Mouse (Mus musculus) heart, adult 2 months (tissue): Measurements from ENCODE around the gene AC161166.1. TPM values are rescaled to one million over a fixed set of nuclear protein-coding genes. Genes with fewer than 3 reads are reported as not detected.

ENCODE experiments used
- DNase-seq, 2 experiments: peaks; one replicate each; pipeline ENCODE4 v3.0.0; 2021
- H3K27ac ChIP-seq: fragments of 200-600 bp; 2 replicates; pipeline ENCODE4 v1.8.1; 2022
- H3K27me3 ChIP-seq: fragments of 200-500 bp; 2 replicates; pipeline ENCODE4 v1.6.1; 2012; ENCODE audit warnings: mild to moderate bottlenecking, low read length, inconsistent platforms, mixed read lengths; ENCODE audit not compliant: control insufficient read depth, insufficient read depth
- H3K36me3 ChIP-seq: fragments of 200-500 bp; 2 replicates; pipeline ENCODE4 v1.6.1; 2012; ENCODE audit warnings: low read length, inconsistent platforms; ENCODE audit not compliant: control insufficient read depth, insufficient read depth
- H3K4me1 ChIP-seq: fragments of 200-500 bp; 2 replicates; pipeline ENCODE4 v1.6.1; 2011; ENCODE audit warnings: low read length; ENCODE audit not compliant: control insufficient read depth, insufficient read depth
- H3K4me3 ChIP-seq: fragments of 200-600 bp; 2 replicates; pipeline ENCODE4 v1.8.1; 2022
- H3K79me2 ChIP-seq: fragments of 200-500 bp; replicated peaks from 2 replicates; pipeline ENCODE4 v1.6.1; 2012; ENCODE audit warnings: mild to moderate bottlenecking, inconsistent platforms, low read length, moderate library complexity, mixed read lengths; ENCODE audit not compliant: control insufficient read depth, insufficient read depth
- H3K9ac ChIP-seq: fragments of 200-500 bp; 2 replicates; pipeline ENCODE4 v1.6.1; 2012; ENCODE audit warnings: low read depth, mild to moderate bottlenecking, control low read depth, inconsistent platforms, low read length, mixed read lengths
- CTCF ChIP-seq: fragments of 200-600 bp; IDR thresholded peaks from 2 replicates; pipeline ENCODE4 v1.8.1; 2022; ENCODE audit warnings: antibody characterized with exemption, mild to moderate bottlenecking, moderate library complexity
- EP300 ChIP-seq: fragments of 200-500 bp; IDR thresholded peaks from 2 replicates; pipeline ENCODE4 v1.6.1; 2011; ENCODE audit warnings: low read depth, low read length, control low read depth; ENCODE audit not compliant: insufficient read depth
- POLR2A ChIP-seq: fragments of 200-500 bp; IDR thresholded peaks from 2 replicates; pipeline ENCODE4 v1.6.1; 2011; ENCODE audit warnings: mild to moderate bottlenecking, low read depth, low read length, control low read depth; ENCODE audit not compliant: insufficient read depth
- WGBS: fragments of 180-500 bp; shearing (Covaris S2); methylation state at CpG from one replicate; pipeline ENCODE4 v1.1.7; 2018; 5-methylcytosine and 5-hydroxymethylcytosine counted together
- intact Hi-C: fragments of 180-260 bp; cut with DNase I; formaldehyde crosslinking; loops from one replicate; pipeline ENCODE4 v1.15.1; 2025
- polyA plus RNA-seq: library from polyadenylated mRNA; depleted of rRNA; stranded (reverse); fragments of >200 nt; gene quantifications from 2 replicates; pipeline ENCODE4 v1.2.3, GENCODE M21; 2012
- total RNA-seq, 2 experiments: library from RNA; stranded (reverse); gene quantifications; 2 replicates each; pipeline ENCODE4 v1.2.3; 2021

The AC161166.1 gene
- total and polyA plus RNA-seq, 3 experiments: 0.04 TPM; not detected in 2

DNA sequence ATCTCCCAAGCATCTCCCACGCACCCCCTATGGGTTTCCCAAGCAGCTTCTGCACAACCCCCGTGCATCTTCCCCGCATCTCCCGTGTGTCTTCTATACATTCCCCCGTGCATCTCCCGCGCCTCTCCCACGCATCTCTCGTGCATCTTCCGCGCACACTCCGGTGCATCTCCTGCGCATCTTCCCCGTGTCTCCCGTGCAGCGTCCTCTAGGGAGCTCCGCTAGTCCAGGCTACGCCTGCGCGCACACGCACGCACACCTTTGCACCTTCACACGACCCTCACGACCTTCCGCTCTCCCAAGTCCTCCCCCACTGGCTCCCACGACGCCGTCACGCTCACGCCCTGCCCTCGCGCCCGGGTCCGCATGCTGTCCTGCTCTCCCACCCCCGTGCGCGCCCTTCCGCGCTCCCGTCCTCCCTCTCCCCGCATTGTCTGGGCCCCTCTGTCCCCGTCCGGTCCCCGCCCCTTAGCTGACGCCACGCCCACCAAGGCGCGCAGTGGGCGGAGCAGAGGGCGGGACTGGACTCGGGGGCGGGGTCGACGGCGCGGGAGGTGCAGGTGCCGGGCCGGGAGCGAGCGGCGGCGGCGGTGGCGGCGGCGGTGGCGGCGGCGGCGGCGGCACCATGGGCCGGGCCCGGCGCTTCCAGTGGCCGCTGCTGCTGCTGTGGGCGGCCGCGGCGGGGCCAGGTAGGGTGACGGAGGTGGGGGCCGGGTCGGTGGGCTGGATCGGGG is 30.6 kb downstream of the AC161166.1 start, which contains the start of gene Cadm4:
TSS of gene Cadm4 (plus strand) at position 550 of the 734 bp plus-strand sequence.
- Histone ChIP-seq H3K36me3 (no peaks in the 10 kb centered on the region), H3K27me3 (no peaks in the 10 kb centered on the region), H3K4me3 (peak within 1 kb of the TSS; percentile 59), H3K4me1 (no peaks in the 10 kb centered on the region), H3K79me2 (no peaks in the 10 kb centered on the region), H3K9ac (peak within 1 kb of the TSS; percentile 71), H3K27ac (no peak within 1 kb of the TSS; the same call in 1 of the 2 replicates)
- TF ChIP-seq POLR2A (peak; percentile 52; the same call in 1 of the 2 replicates), EP300 (no peak)
- DNase-seq: peak; percentile 87 to 93
- intact Hi-C loops: loop anchor here (2.0 kb wide), 1 partner anchor 25 kb away; the partner anchor contains the start of gene Zfp428
- 2% methylated on average over 83 of the region's 83 CpGs for WGBS

GRCm38 (mm10) chr7:24480986-24481473 is 31.2 kb downstream of the AC161166.1 start:
- H3K9ac ChIP-seq: no peak overlapping the region
- peak overlapping the region; percentile 59 for H3K4me3 ChIP-seq
- DNase-seq: no peak
- no peaks in the 10 kb centered on the region for H3K36me3 ChIP-seq
- TF ChIP-seq CTCF (no peak), POLR2A (no peak), EP300 (no peak)
- no peak overlapping the region for H3K27ac ChIP-seq
- WGBS: 21% methylated on average over 14 of the region's 14 CpGs
- H3K79me2 ChIP-seq: no peaks in the 10 kb centered on the region
- H3K27me3 ChIP-seq: no peaks in the 10 kb centered on the region
- no peaks in the 10 kb centered on the region for H3K4me1 ChIP-seq
- intact Hi-C loops: no loop called here

- 49% methylated on average over 18 of the region's 18 CpGs for WGBS
- H3K9ac ChIP-seq: no peak overlapping the region
- intact Hi-C loops: no loop called here
Observed at GRCm38 (mm10) chr7:24480121-24480941, 31.9 kb downstream of the AC161166.1 start.

DNA sequence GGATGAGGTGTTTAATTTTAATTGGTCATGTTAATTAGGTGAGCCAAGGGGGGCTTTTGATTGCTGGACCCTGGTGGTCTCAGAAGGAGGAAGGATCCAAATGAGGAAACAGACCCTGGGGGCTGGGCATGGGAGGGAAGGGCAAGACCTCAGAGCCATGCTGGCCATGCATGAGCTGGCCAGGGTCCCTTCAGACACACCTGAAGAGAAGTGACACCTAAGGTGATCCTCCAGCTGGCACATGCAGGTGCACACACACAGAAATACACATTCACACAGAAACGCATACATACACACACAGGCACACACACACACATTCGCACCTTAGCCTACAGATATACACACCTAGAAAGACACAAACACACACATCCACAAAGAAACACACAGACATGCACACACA is 32.6 kb downstream of the AC161166.1 start:
- TF ChIP-seq POLR2A (no peak), EP300 (no peak), CTCF (no peak)
- WGBS: 93% methylated on average over 2 of the region's 2 CpGs
- no peak for DNase-seq
- no peaks in the 10 kb centered on the region for H3K27me3 ChIP-seq
- H3K4me3 ChIP-seq: no peak overlapping the region
- H3K36me3 ChIP-seq: no peaks in the 10 kb centered on the region
- H3K4me1 ChIP-seq: no peaks in the 10 kb centered on the region
- intact Hi-C loops: loop anchor here (5.0 kb wide), 1 partner anchor 183 kb away; no protein-coding TSS in a partner anchor
- H3K27ac ChIP-seq: no peak overlapping the region
- H3K79me2 ChIP-seq: no peaks in the 10 kb centered on the region
- H3K9ac ChIP-seq: no peak overlapping the region

More at GRCm38 (mm10) chr7:24480121-24480941, 31.9 kb downstream of the AC161166.1 start:
- no peaks in the 10 kb centered on the region for H3K36me3 ChIP-seq
- no peak overlapping the region for H3K4me3 ChIP-seq
- no peaks in the 10 kb centered on the region for H3K79me2 ChIP-seq
- no peaks in the 10 kb centered on the region for H3K27me3 ChIP-seq
- no peak overlapping the region for H3K27ac ChIP-seq
- TF ChIP-seq POLR2A (no peak), CTCF (no peak), EP300 (no peak)
- H3K4me1 ChIP-seq: no peaks in the 10 kb centered on the region
- no peak for DNase-seq

- Histone ChIP-seq H3K4me3 (no peak overlapping the region), H3K27me3 (no peaks in the 10 kb centered on the region), H3K27ac (no peak overlapping the region), H3K79me2 (no peaks in the 10 kb centered on the region), H3K9ac (no peak overlapping the region), H3K4me1 (no peaks in the 10 kb centered on the region), H3K36me3 (no peaks in the 10 kb centered on the region)
- 77% methylated on average over 5 of the region's 5 CpGs for WGBS
- intact Hi-C loops: loop anchor here (5.0 kb wide), 1 partner anchor 183 kb away; no protein-coding TSS in a partner anchor
- DNase-seq: no peak
- TF ChIP-seq CTCF: no peak
- no peak for TF ChIP-seq POLR2A
- TF ChIP-seq EP300: no peak
Observed at GRCm38 (mm10) chr7:24478911-24479310, 33.3 kb downstream of the AC161166.1 start.
